Mouse (Mus musculus): ENCODE data around the gene Dok5. TPM values are rescaled to one million over a fixed set of nuclear protein-coding genes. Genes with fewer than 3 reads are reported as not detected.

The Dok5 gene
- polyA plus RNA-seq (2012; rRNA removed) = 30.6 and 35.0 TPM in 2 replicates

- DNase-seq (ENCODE audit: low read depth) = peak; percentile 95
- TF ChIP-seq CTCF (IDR thresholded peaks at IDR 0.05; ENCODE audit: borderline replicate concordance, extremely low read depth, insufficient read depth, insufficient read length) (no peak), POLR2A (IDR thresholded peaks at IDR 0.05; ENCODE audit: borderline replicate concordance, extremely low read depth, insufficient read depth, insufficient read length, poor library complexity, severe bottlenecking) (peak; percentile 32; the same call in 1 of the 2 replicates)
These were observed at the start of gene Dok5 for GRCm38 (mm10) chr2:170731632-170732561. Gene Dok5, plus strand, starts transcription at chr2:170731807.

GRCm38 (mm10) chr2:170683385-170683784 is 48.2 kb upstream of the Dok5 start:
- DNase-seq (ENCODE audit: low read depth) = peak; percentile 42
- peak; percentile 52; the same call in 1 of the 2 replicates for TF ChIP-seq CTCF (IDR thresholded peaks at IDR 0.05; ENCODE audit: borderline replicate concordance, extremely low read depth, insufficient read depth, insufficient read length)
- no peak for TF ChIP-seq POLR2A (IDR thresholded peaks at IDR 0.05; ENCODE audit: borderline replicate concordance, extremely low read depth, insufficient read depth, insufficient read length, poor library complexity, severe bottlenecking)

- no peak for DNase-seq (ENCODE audit: low read depth)
- no peak for TF ChIP-seq CTCF (IDR thresholded peaks at IDR 0.05; ENCODE audit: borderline replicate concordance, extremely low read depth, insufficient read depth, insufficient read length)
- TF ChIP-seq POLR2A (IDR thresholded peaks at IDR 0.05; ENCODE audit: borderline replicate concordance, extremely low read depth, insufficient read depth, insufficient read length, poor library complexity, severe bottlenecking) = no peak
These were observed 36.3 kb upstream of the Dok5 start for GRCm38 (mm10) chr2:170695071-170695936.

- peak; percentile 23 for DNase-seq (ENCODE audit: low read depth)
- TF ChIP-seq POLR2A (IDR thresholded peaks at IDR 0.05; ENCODE audit: borderline replicate concordance, extremely low read depth, insufficient read depth, insufficient read length, poor library complexity, severe bottlenecking) (no peak), CTCF (IDR thresholded peaks at IDR 0.05; ENCODE audit: borderline replicate concordance, extremely low read depth, insufficient read depth, insufficient read length) (no peak)
These were observed 35.6 kb upstream of the Dok5 start for GRCm38 (mm10) chr2:170695937-170696510.

GRCm38 (mm10) chr2:170700471-170700870 is 31.1 kb upstream of the Dok5 start:
- TF ChIP-seq CTCF (IDR thresholded peaks at IDR 0.05; ENCODE audit: borderline replicate concordance, extremely low read depth, insufficient read depth, insufficient read length) = no peak
- DNase-seq (ENCODE audit: low read depth) = no peak

GRCm38 (mm10) chr2:170706488-170706887 is 25.1 kb upstream of the Dok5 start:
- no peak for TF ChIP-seq POLR2A (IDR thresholded peaks at IDR 0.05; ENCODE audit: borderline replicate concordance, extremely low read depth, insufficient read depth, insufficient read length, poor library complexity, severe bottlenecking)
- no peak for TF ChIP-seq CTCF (IDR thresholded peaks at IDR 0.05; ENCODE audit: borderline replicate concordance, extremely low read depth, insufficient read depth, insufficient read length)
- DNase-seq (ENCODE audit: low read depth) = no peak

- no peak for DNase-seq (ENCODE audit: low read depth)
- no peak for TF ChIP-seq POLR2A (IDR thresholded peaks at IDR 0.05; ENCODE audit: borderline replicate concordance, extremely low read depth, insufficient read depth, insufficient read length, poor library complexity, severe bottlenecking)
- TF ChIP-seq CTCF (IDR thresholded peaks at IDR 0.05; ENCODE audit: borderline replicate concordance, extremely low read depth, insufficient read depth, insufficient read length) = peak; percentile 32; the same call in 1 of the 2 replicates
These were observed 23.9 kb upstream of the Dok5 start for GRCm38 (mm10) chr2:170707672-170708071.

- TF ChIP-seq CTCF (IDR thresholded peaks at IDR 0.05; ENCODE audit: borderline replicate concordance, extremely low read depth, insufficient read depth, insufficient read length) (no peak), POLR2A (IDR thresholded peaks at IDR 0.05; ENCODE audit: borderline replicate concordance, extremely low read depth, insufficient read depth, insufficient read length, poor library complexity, severe bottlenecking) (no peak)
- DNase-seq (ENCODE audit: low read depth) = no peak
These were observed 22.7 kb upstream of the Dok5 start for GRCm38 (mm10) chr2:170708901-170709300.

- DNase-seq (ENCODE audit: low read depth) = no peak
- no peak for TF ChIP-seq CTCF (IDR thresholded peaks at IDR 0.05; ENCODE audit: borderline replicate concordance, extremely low read depth, insufficient read depth, insufficient read length)
- TF ChIP-seq POLR2A (IDR thresholded peaks at IDR 0.05; ENCODE audit: borderline replicate concordance, extremely low read depth, insufficient read depth, insufficient read length, poor library complexity, severe bottlenecking) = no peak
These were observed 18.8 kb upstream of the Dok5 start for GRCm38 (mm10) chr2:170712658-170713285.

- peak; percentile 46 for DNase-seq (ENCODE audit: low read depth)
- TF ChIP-seq POLR2A (IDR thresholded peaks at IDR 0.05; ENCODE audit: borderline replicate concordance, extremely low read depth, insufficient read depth, insufficient read length, poor library complexity, severe bottlenecking) (no peak), CTCF (IDR thresholded peaks at IDR 0.05; ENCODE audit: borderline replicate concordance, extremely low read depth, insufficient read depth, insufficient read length) (no peak)
These were observed 11.2 kb upstream of the Dok5 start for GRCm38 (mm10) chr2:170720386-170720785.

Measured in brain, embryonic 14.5 days (tissue).